Mouse (Mus musculus): ENCODE measurements around the gene Tert.

DNA sequence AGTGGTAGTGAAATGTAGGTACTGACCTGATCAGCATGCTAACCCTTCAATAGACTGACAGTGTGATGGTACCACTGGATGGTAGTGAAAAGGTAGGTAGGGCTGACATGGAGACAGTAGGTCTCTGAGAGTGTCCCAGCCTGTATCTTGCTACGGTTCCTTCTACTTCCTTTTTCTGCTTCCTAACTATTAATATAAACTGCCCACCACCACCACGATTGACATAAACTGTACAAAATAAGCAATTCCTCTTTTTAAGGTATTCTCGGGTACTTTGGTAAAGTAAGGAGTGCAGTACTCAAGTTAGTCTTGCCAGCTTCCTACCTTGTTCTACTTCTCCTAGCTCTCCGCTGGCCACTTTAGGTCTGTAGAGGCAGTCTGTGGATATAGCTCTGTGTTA is 30.4 kb upstream of the Tert start:
- TF ChIP-seq POLR2A (IDR thresholded peaks at IDR 0.05; ENCODE audit: low read depth, low read length) (no peak), MAFK (IDR thresholded peaks at IDR 0.05; ENCODE audit: insufficient replicate concordance, low read length) (no peak), CTCF (conservative IDR thresholded peaks at IDR 0.05 in 1 of 2, IDR thresholded peaks at IDR 0.05 in 1 of 2; ENCODE audit: low read depth in 2 of 2, low read length in 2 of 2) (no peak), TCF12 (IDR thresholded peaks at IDR 0.05; ENCODE audit: low read depth, low read length) (no peak), ELF1 (IDR thresholded peaks at IDR 0.05; ENCODE audit: low read depth, low read length) (no peak), USF2 (conservative IDR thresholded peaks at IDR 0.05; ENCODE audit: low read depth, low read length) (no peak), HCFC1 (IDR thresholded peaks at IDR 0.05; ENCODE audit: low read depth, low read length) (no peak), USF1 (IDR thresholded peaks at IDR 0.05; ENCODE audit: low read depth, low read length) (no peak), CHD1 (IDR thresholded peaks at IDR 0.05; ENCODE audit: low read depth, low read length) (no peak), RCOR1 (conservative IDR thresholded peaks at IDR 0.05; ENCODE audit: low read depth, low read length) (no peak), MYC (IDR thresholded peaks at IDR 0.05; ENCODE audit: low read depth, low read length) (no peak)
